Mouse (Mus musculus): ENCODE measurements around the gene Tuft1. TPM values are rescaled to one million over a fixed set of nuclear protein-coding genes. Genes with fewer than 3 reads are reported as not detected.
"Not testable (repeated sequence)": the region's sequence is repeated elsewhere in the genome, so short reads cannot be mapped to it uniquely, and the experiment has no call there.

Tuft1 gene
- 2.9 and 3.5 TPM in 2 replicates for polyA plus RNA-seq (2016; fragmentation: Nextera tagmentation; extraction: Ambion mirVana)

GRCm38 (mm10) chr3:94658740-94659095 lies at the start of gene Tuft1:
Tuft1 (minus strand) TSS chr3:94658872.
- peak within 1 kb of the TSS; percentile 29; the same call in 1 of the 2 replicates for H3K9ac ChIP-seq
- not testable (repeated sequence) for H3K4me1 ChIP-seq; H3K27ac ChIP-seq; H3K9me3 ChIP-seq; H3K27me3 ChIP-seq (replicated peaks); H3K36me3 ChIP-seq
- peak within 1 kb of the TSS; percentile 63 for H3K4me2 ChIP-seq (replicated peaks)
- ATAC-seq (ENCODE audit: low FRiP score, low read depth), result peak; percentile 94
- WGBS, result 0% methylated on average over 23 of the region's 33 CpGs
- H3K4me3 ChIP-seq, result peak within 1 kb of the TSS; percentile 28

- H3K4me1 ChIP-seq; H3K36me3 ChIP-seq; ATAC-seq (ENCODE audit: low FRiP score, low read depth); H3K9ac ChIP-seq; H3K27me3 ChIP-seq (replicated peaks); H3K4me2 ChIP-seq (replicated peaks); H3K9me3 ChIP-seq; H3K4me3 ChIP-seq; H3K27ac ChIP-seq: not testable (repeated sequence)
- WGBS, result 34% methylated on average over 3 of the region's 3 CpGs
Observed at GRCm38 (mm10) chr3:94703364-94703763, 44.7 kb upstream of the Tuft1 start.

GRCm38 (mm10) chr3:94702856-94703255 lies 44.2 kb upstream of the Tuft1 start:
- ATAC-seq (ENCODE audit: low FRiP score, low read depth), result no peak

GRCm38 (mm10) chr3:94702163-94702810 lies 43.6 kb upstream of the Tuft1 start:
- H3K36me3 ChIP-seq; H3K27ac ChIP-seq; H3K9ac ChIP-seq; H3K4me3 ChIP-seq; H3K4me1 ChIP-seq; H3K9me3 ChIP-seq; H3K4me2 ChIP-seq (replicated peaks); ATAC-seq (ENCODE audit: low FRiP score, low read depth); H3K27me3 ChIP-seq (replicated peaks): not testable (repeated sequence)
- WGBS, result 86% methylated on average over 7 of the region's 7 CpGs

More at GRCm38 (mm10) chr3:94702856-94703255, 44.2 kb upstream of the Tuft1 start:
- H3K4me3 ChIP-seq, result no peak overlapping the region
- H3K9ac ChIP-seq, result no peak overlapping the region
- no peaks in the 10 kb centered on the region for H3K4me1 ChIP-seq
- no peak overlapping the region for H3K27ac ChIP-seq
- H3K27me3 ChIP-seq (replicated peaks), result no peaks in the 10 kb centered on the region
- no peak overlapping the region for H3K4me2 ChIP-seq (replicated peaks)
- WGBS, result 85% methylated on average over 3 of the region's 3 CpGs
- H3K9me3 ChIP-seq, result no peaks in the 10 kb centered on the region
- H3K36me3 ChIP-seq, result no peaks in the 10 kb centered on the region

GRCm38 (mm10) chr3:94696257-94696656 lies 37.6 kb upstream of the Tuft1 start:
- H3K27me3 ChIP-seq (replicated peaks), result not testable (repeated sequence)
- WGBS, result 91% methylated on average over 4 of the region's 4 CpGs

GRCm38 (mm10) chr3:94695591-94695990 lies 36.9 kb upstream of the Tuft1 start:
- not testable (repeated sequence) for H3K9me3 ChIP-seq; H3K9ac ChIP-seq; H3K36me3 ChIP-seq; ATAC-seq (ENCODE audit: low FRiP score, low read depth); H3K27ac ChIP-seq; H3K4me3 ChIP-seq; H3K4me1 ChIP-seq; H3K27me3 ChIP-seq (replicated peaks); H3K4me2 ChIP-seq (replicated peaks)
- 81% methylated on average over 6 of the region's 6 CpGs for WGBS

More at GRCm38 (mm10) chr3:94696257-94696656, 37.6 kb upstream of the Tuft1 start:
- H3K4me1 ChIP-seq; H3K9ac ChIP-seq; ATAC-seq (ENCODE audit: low FRiP score, low read depth); H3K27ac ChIP-seq; H3K36me3 ChIP-seq; H3K4me2 ChIP-seq (replicated peaks); H3K9me3 ChIP-seq; H3K4me3 ChIP-seq: not testable (repeated sequence)

GRCm38 (mm10) chr3:94693874-94694273 lies 35.2 kb upstream of the Tuft1 start:
- WGBS, result 41% methylated on average over 5 of the region's 8 CpGs
- H3K4me1 ChIP-seq; H3K36me3 ChIP-seq; H3K27me3 ChIP-seq (replicated peaks); H3K9me3 ChIP-seq; H3K27ac ChIP-seq; H3K9ac ChIP-seq; ATAC-seq (ENCODE audit: low FRiP score, low read depth); H3K4me3 ChIP-seq; H3K4me2 ChIP-seq (replicated peaks): not testable (repeated sequence)

- Histone ChIP-seq H3K4me1 (no peaks in the 10 kb centered on the region), H3K27me3 (replicated peaks) (no peaks in the 10 kb centered on the region), H3K36me3 (no peaks in the 10 kb centered on the region), H3K4me3 (no peak within 1 kb of the TSS), H3K9me3 (no peaks in the 10 kb centered on the region), H3K9ac (no peak within 1 kb of the TSS), H3K4me2 (replicated peaks) (no peak within 1 kb of the TSS), H3K27ac (no peak within 1 kb of the TSS)
- WGBS, result 64% methylated on average over 5 of the region's 5 CpGs
- ATAC-seq (ENCODE audit: low FRiP score, low read depth), result no peak
Observed at GRCm38 (mm10) chr3:94693329-94693825, 34.7 kb upstream of the Tuft1 start, which contains the start of gene Selenbp2. Selenbp2 (plus strand) TSS chr3:94693556.

GRCm38 (mm10) chr3:94691694-94692093 lies 33.0 kb upstream of the Tuft1 start:
- H3K9ac ChIP-seq; H3K36me3 ChIP-seq; H3K4me2 ChIP-seq (replicated peaks); ATAC-seq (ENCODE audit: low FRiP score, low read depth); H3K4me1 ChIP-seq; H3K9me3 ChIP-seq; H3K27me3 ChIP-seq (replicated peaks); H3K27ac ChIP-seq; H3K4me3 ChIP-seq: not testable (repeated sequence)
- WGBS, result 90% methylated on average over 4 of the region's 4 CpGs

- H3K4me2 ChIP-seq (replicated peaks), result no peak overlapping the region
- no peaks in the 10 kb centered on the region for H3K4me1 ChIP-seq
- no peaks in the 10 kb centered on the region for H3K27me3 ChIP-seq (replicated peaks)
- no peak overlapping the region for H3K4me3 ChIP-seq
- ATAC-seq (ENCODE audit: low FRiP score, low read depth), result no peak
- no peaks in the 10 kb centered on the region for H3K36me3 ChIP-seq
- no peak overlapping the region for H3K27ac ChIP-seq
- no peaks in the 10 kb centered on the region for H3K9me3 ChIP-seq
- no peak overlapping the region for H3K9ac ChIP-seq
Observed at GRCm38 (mm10) chr3:94690616-94691247, 32.1 kb upstream of the Tuft1 start.

GRCm38 (mm10) chr3:94690162-94690561 lies 31.5 kb upstream of the Tuft1 start:
- 64% methylated on average over 6 of the region's 6 CpGs for WGBS
- H3K27ac ChIP-seq; H3K4me3 ChIP-seq; H3K4me2 ChIP-seq (replicated peaks); H3K36me3 ChIP-seq; H3K9me3 ChIP-seq; H3K27me3 ChIP-seq (replicated peaks); H3K9ac ChIP-seq; ATAC-seq (ENCODE audit: low FRiP score, low read depth); H3K4me1 ChIP-seq: not testable (repeated sequence)

- H3K4me1 ChIP-seq; H3K9me3 ChIP-seq; ATAC-seq (ENCODE audit: low FRiP score, low read depth); H3K9ac ChIP-seq; H3K27me3 ChIP-seq (replicated peaks); H3K36me3 ChIP-seq; H3K4me2 ChIP-seq (replicated peaks); H3K4me3 ChIP-seq; H3K27ac ChIP-seq: not testable (repeated sequence)
- WGBS, result 52% methylated on average over 1 of the region's 1 CpGs
Observed at GRCm38 (mm10) chr3:94689195-94689594, 30.5 kb upstream of the Tuft1 start.

GRCm38 (mm10) chr3:94688698-94689097 lies 30.0 kb upstream of the Tuft1 start:
- H3K27me3 ChIP-seq (replicated peaks); H3K4me1 ChIP-seq; H3K27ac ChIP-seq; H3K9ac ChIP-seq; H3K4me3 ChIP-seq; H3K4me2 ChIP-seq (replicated peaks); H3K36me3 ChIP-seq; ATAC-seq (ENCODE audit: low FRiP score, low read depth); H3K9me3 ChIP-seq: not testable (repeated sequence)
- WGBS, result 84% methylated on average over 3 of the region's 3 CpGs
